Mouse (Mus musculus) layer of hippocampus, postnatal 10 days (tissue): ENCODE measurements around the gene Ptch1. TPM values are rescaled to one million over a fixed set of nuclear protein-coding genes. Genes with fewer than 3 reads are reported as not detected.

Source experiments
- DNase-seq, 2 experiments: peaks; one replicate each; pipeline ENCODE4 v3.0.0; 2021; ENCODE audit warnings: low spot score in 2 of 2
- total RNA-seq, 2 experiments: library from RNA; stranded (reverse); gene quantifications; 2 replicates each; pipeline ENCODE4 v1.2.3; 2021

Gene Ptch1
- total RNA-seq, 2 experiments from 2014 or later = 31.3 to 39.1 TPM

DNA sequence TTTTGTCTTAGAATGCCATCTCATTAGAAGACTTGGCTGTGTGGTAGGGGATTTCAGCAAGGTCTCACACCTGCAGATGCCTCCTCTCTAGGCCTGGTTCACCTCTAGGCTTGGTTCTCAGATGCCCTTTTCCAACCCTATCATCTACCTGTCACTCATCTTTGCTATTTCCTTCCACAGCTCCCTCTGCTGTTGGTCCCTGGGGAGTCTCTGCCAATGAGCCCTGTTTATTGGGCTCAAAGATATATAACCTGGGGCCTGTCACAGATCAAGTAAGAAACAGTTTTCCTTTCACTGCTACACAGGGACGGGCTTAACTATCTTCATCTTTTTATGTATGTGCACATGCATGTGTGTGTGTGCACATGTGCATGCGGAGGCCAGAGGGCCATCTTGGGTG, 71.0 kb downstream of the Ptch1 start:
- DNase-seq = no peak

DNA sequence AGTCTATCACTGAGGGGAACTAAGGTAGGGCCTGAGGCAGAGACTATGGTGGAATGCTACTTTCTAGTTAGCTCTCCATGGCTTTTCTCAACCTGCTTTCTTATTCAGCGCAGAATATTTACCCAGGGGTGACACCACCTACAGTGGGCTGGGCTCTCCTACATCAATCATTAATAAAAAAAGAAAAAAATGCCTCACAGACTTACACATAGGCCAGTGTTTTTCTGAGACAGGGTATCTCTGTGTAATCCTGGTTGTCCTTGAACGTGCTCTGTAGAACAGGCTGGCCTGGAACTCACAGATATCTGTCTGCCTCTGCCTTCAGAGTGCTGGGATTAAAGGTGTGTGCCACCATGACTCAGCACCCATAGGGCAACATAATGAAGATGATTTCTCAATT, 73.9 kb downstream of the Ptch1 start:
- no peak for DNase-seq

DNA sequence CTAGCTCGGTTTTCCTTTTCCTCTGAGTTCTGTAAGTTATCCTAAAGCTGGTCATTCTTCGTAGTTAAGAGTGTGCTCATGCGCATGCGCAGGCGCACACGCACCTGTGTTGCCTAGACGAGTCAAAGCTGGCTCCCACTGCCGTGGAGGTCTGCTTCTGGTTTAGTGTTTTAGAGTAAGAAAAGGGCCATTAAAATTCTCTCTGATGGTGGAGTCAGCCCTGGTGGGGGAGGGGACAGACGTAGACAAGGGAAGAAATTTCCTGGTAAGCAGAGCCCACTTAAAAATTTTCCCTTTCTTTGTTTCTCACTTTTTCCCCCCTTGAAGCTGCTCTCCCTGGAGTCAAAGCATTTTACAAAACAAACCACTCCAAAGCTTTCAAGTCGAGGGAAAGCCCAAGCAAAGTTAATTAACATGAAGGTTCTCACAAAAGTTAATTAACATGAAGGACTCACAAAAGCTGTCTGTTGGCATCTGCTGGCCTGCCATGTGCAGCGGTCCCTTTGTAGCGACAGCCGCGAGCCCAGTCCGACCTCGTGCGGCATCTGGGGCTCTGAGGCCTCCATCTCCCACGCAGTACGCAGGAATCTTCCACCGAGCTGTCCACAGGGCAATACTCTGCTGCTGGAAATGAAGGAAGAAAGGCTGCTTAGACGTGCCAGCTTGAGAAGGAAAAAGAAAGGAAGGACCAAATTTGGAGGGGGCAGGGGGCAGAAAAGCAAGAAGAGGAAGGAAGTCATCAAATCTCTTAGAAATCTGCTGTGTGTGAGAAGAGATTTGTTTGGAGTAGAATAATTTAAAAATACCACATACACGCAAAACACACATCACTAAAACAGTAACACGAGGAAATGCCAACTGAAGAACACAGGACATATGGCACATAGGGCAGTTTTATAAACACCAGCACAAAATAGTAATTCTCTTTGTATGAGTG, 76.5 kb downstream of the Ptch1 start, which contains the start of gene Fancc:
TSS of gene Fancc (minus strand) at position 633 of the 937 bp plus-strand sequence.
- DNase-seq = peak; percentile 20 to 39

DNA sequence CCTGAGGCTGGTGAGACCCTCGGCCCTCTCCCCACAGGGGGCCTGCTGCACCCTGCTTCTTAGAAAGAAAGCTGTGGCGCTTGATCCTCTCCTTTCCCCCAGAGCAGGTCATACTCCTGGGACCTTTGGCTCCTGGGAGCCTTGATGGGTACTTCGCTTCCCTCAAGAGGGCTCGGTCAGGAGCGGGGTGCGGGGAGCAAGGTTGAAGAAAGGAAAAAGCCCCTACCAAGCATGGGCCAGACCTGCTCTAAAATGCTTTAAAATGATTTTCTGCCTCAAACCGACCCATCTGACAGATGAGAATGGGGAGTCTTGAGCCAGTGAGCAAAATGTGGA, 85.7 kb downstream of the Ptch1 start:
- no peak for DNase-seq

DNA sequence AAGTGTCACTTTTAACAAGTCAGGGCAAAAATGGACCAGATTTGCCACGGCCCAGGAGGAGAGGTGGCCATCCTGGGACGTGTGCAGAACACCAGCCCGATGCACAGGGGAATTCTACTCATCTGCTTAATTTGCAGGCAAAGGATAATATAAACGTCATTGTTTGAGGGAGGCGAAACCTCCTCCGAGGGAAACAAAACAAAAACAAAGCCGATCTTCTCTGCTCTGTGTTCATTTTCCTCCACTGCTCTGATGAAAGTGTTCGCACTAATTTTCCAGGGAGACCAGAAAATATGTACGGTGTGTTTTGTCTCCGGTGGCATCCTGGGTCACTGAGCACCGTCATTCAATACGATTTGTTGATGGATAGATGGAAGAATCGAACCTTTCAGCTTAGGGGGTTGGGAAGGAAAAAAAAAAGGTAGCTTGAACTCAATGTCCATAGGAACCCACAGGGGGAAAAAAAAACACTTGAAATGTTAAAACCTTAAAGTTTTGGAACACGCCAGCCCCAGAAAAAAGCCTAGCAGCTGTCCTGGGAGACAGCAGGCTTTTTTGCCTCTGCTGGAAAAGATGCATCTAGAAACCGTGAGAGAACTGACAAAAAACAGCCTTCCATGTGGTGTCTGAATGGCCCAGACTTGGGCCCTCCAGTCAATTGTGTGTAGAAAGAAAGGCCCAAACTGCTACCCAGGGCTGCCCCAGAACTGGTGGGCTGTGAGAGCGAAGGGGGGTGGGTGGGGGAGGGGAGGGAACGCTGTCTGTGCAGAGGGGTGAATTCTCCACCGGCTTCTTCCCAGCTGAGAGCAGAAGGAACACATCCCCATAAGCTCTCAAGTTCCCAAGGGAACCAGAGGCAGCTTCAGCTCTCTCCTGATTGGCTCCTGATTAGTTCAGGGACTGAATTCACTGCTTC, 86.3 kb downstream of the Ptch1 start:
- no peak for DNase-seq

DNA sequence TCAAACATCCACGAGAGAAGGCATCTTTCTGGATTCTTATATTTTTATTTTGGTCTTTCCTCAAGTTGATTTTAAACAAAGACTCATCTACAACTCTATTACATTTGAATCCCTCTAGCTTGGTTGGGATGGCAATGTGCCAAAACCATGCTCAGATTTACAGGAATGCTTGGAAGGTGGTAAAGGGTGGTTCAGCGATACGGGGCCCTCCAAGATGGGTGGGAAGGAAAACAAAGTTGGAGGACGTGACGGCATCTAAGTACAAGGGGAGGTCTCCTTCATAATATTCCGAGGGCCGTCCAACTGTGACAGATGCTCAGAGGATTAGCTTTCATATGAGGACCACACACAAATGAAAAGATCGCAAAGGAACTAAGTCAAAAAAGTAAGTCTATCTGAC, 98.0 kb downstream of the Ptch1 start:
- no peak for DNase-seq

Other genes with a start within 250 kb of the Ptch1 start
- gene Fancc, start 76.3 kb downstream of the Ptch1 start, total RNA-seq = 1 to 10 TPM; 9.1 to 9.7 TPM
- gene Ercc6l2, start 241.6 kb upstream of the Ptch1 start, total RNA-seq = 10 to 100 TPM; 17.1 to 21.2 TPM